ENCODE assay signal across 21 mouse cellular contexts in the genomic region with DNA sequence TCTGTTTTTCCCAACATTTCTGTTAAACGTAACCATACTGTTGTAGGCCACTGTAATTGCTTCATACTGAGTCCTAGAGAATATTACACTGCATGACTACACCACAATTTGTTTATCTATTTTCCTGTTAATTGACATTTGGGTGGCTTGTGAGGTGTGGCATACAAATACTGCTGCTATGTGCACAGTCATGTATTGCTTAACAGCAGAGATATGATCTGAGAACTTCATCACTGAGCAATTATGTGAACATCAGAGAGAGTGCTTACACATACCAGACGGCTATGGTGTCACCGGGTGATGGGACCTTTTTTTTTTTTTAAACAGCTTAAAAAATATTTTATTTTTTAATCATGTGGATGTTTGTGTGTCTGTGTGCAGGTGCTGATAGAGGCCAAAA.
"Had no signal": no experiment of that assay in that cellular context is flagged by ENCODE, and none has a peak within 500 bp of the region (broad histone marks: within the 10 kb centered on the region; RNA-seq: fewer than 3 reads in every experiment).

No protein-coding gene starts in this region.

- H3K36me3 ChIP-seq: limb, embryonic 12.5 days; liver, embryonic 12.5 days; liver, embryonic 15.5 days; lung, embryonic 15.5 days; midbrain, embryonic 10.5 days; midbrain, embryonic 13.5 days; neural tube, embryonic 13.5 days had no signal

- H3K4me3 ChIP-seq: layer of hippocampus, adult 2 months; left cerebral cortex, adult 2 months; limb, embryonic 12.5 days; liver, embryonic 12.5 days; liver, embryonic 15.5 days; lung, embryonic 15.5 days; midbrain, embryonic 10.5 days; midbrain, embryonic 13.5 days; myocyte; neural tube, embryonic 13.5 days had no signal

- H3K4me1 ChIP-seq: limb, embryonic 12.5 days; liver, embryonic 12.5 days; liver, embryonic 15.5 days; lung, embryonic 15.5 days; midbrain, embryonic 10.5 days; midbrain, embryonic 13.5 days; neural tube, embryonic 13.5 days had no signal

- DNase-seq: kidney, adult 2 months; kidney, postnatal 25 days; layer of hippocampus, adult 9-11 months; layer of hippocampus, postnatal 36 days; liver; lung, adult 18-20 months; lung, postnatal 10 days; lung, postnatal 36 days; thymus, adult 2 months; thymus, postnatal 25 days had no signal

- H3K27me3 ChIP-seq: limb, embryonic 12.5 days; liver, embryonic 12.5 days; liver, embryonic 15.5 days; lung, embryonic 15.5 days; midbrain, embryonic 13.5 days; neural tube, embryonic 13.5 days had no signal

- H3K9me3 ChIP-seq: limb, embryonic 12.5 days; liver, embryonic 12.5 days; liver, embryonic 15.5 days; lung, embryonic 15.5 days; midbrain, embryonic 10.5 days; midbrain, embryonic 13.5 days; neural tube, embryonic 13.5 days had no signal

- ATAC-seq: liver, embryonic 12.5 days; midbrain, embryonic 13.5 days; midbrain, embryonic 16.5 days had no signal
